Mouse (Mus musculus) liver, embryonic 16.5 days (tissue): ENCODE measurements at regions not wholly inside any gene's neighbourhood (a gene's known extent, or its start where the extent isn't known, plus 50 kb on each side); places are given as distances from the start of the nearest gene placed in this dataset.

Experiments used
- ATAC-seq: fragments of 200-750 bp; cut with Nextera tagmentation; 2 replicates; pipeline ENCODE4 v1.8.0; 2017; ENCODE audit warnings: low read depth, mild to moderate bottlenecking, moderate number of reproducible peaks, moderate library complexity
- H3K27ac ChIP-seq: fragments of 300-500 bp; sonication (generic); 2 replicates; pipeline ENCODE4 v1.5.1; 2014; ENCODE audit warnings: mild to moderate bottlenecking, low read length
- H3K27me3 ChIP-seq: fragments of 300-500 bp; sonication (generic); 2 replicates; pipeline ENCODE4 v1.6.1; 2014; ENCODE audit warnings: low read depth, low read length, mixed read lengths; ENCODE audit not compliant: control insufficient read depth, insufficient read depth
- H3K36me3 ChIP-seq: fragments of 300-500 bp; sonication (generic); 2 replicates; pipeline ENCODE4 v1.6.1; 2014; ENCODE audit warnings: mild to moderate bottlenecking; ENCODE audit not compliant: control insufficient read depth, insufficient read depth
- H3K4me1 ChIP-seq: fragments of 300-500 bp; sonication (generic); 2 replicates; pipeline ENCODE4 v1.6.1; 2014; ENCODE audit warnings: low read depth, low read length, mixed read lengths; ENCODE audit not compliant: control insufficient read depth
- H3K4me2 ChIP-seq: fragments of 300-500 bp; sonication (generic); 2 replicates; pipeline ENCODE4 v1.6.1; 2014; ENCODE audit warnings: low read depth, low read length, mixed read lengths
- H3K4me3 ChIP-seq: fragments of 300-500 bp; sonication (generic); 2 replicates; pipeline ENCODE4 v1.5.1; 2014; ENCODE audit warnings: low read depth, mild to moderate bottlenecking, low read length
- H3K9ac ChIP-seq: fragments of 300-500 bp; sonication (generic); 2 replicates; pipeline ENCODE4 v1.6.1; 2014; ENCODE audit warnings: low read depth, low read length
- H3K9me3 ChIP-seq: fragments of 300-500 bp; sonication (generic); replicated peaks from 2 replicates; pipeline ENCODE4 v1.6.1; 2016; ENCODE audit warnings: low read length; ENCODE audit not compliant: control insufficient read depth
- WGBS: fragments of 180-500 bp; shearing (Covaris S2); extraction: QIAGEN DNeasy Blood & Tissue Kit; methylation state at CpG from one replicate; pipeline ENCODE4 v1.1.7; 2014; ENCODE audit not compliant: insufficient replicate concordance; 5-methylcytosine and 5-hydroxymethylcytosine counted together

GRCm38 (mm10) chr13:43852888-43853287 lies 68.3 kb downstream of the Cd83 start:
- ATAC-seq, result no peak
- no peaks in the 10 kb centered on the region for H3K27me3 ChIP-seq
- H3K9ac ChIP-seq, result no peak overlapping the region

GRCm38 (mm10) chr13:43854973-43855372 lies 70.4 kb downstream of the Cd83 start:
- H3K9ac ChIP-seq, result no peak overlapping the region
- 82% methylated on average over 2 of the region's 2 CpGs for WGBS
- no peaks in the 10 kb centered on the region for H3K9me3 ChIP-seq
- H3K36me3 ChIP-seq, result no peaks in the 10 kb centered on the region
- H3K4me2 ChIP-seq, result no peak overlapping the region
- ATAC-seq, result no peak
- no peak overlapping the region for H3K27ac ChIP-seq
- no peaks in the 10 kb centered on the region for H3K4me1 ChIP-seq
- H3K4me3 ChIP-seq, result no peak overlapping the region
- H3K27me3 ChIP-seq, result no peaks in the 10 kb centered on the region

More at GRCm38 (mm10) chr13:43852888-43853287, 68.3 kb downstream of the Cd83 start:
- WGBS, result 42% methylated on average over 1 of the region's 1 CpGs
- Histone ChIP-seq H3K4me1 (no peaks in the 10 kb centered on the region), H3K4me3 (no peak overlapping the region), H3K4me2 (no peak overlapping the region), H3K27ac (no peak overlapping the region), H3K36me3 (no peaks in the 10 kb centered on the region), H3K9me3 (no peaks in the 10 kb centered on the region)

GRCm38 (mm10) chr13:43860932-43861331 lies 76.4 kb downstream of the Cd83 start:
- Histone ChIP-seq H3K4me1 (no peaks in the 10 kb centered on the region; the same call in none of the 2 replicates), H3K9ac (no peak overlapping the region), H3K4me2 (no peak overlapping the region), H3K4me3 (no peak overlapping the region), H3K27ac (no peak overlapping the region), H3K9me3 (no peaks in the 10 kb centered on the region), H3K36me3 (no peaks in the 10 kb centered on the region), H3K27me3 (no peaks in the 10 kb centered on the region)
- 26% methylated on average over 4 of the region's 4 CpGs for WGBS
- no peak for ATAC-seq

GRCm38 (mm10) chr13:43861424-43861823 lies 76.8 kb downstream of the Cd83 start:
- no peaks in the 10 kb centered on the region for H3K9me3 ChIP-seq
- WGBS, result 49% methylated on average over 7 of the region's 7 CpGs
- no peaks in the 10 kb centered on the region for H3K27me3 ChIP-seq
- H3K36me3 ChIP-seq, result no peaks in the 10 kb centered on the region
- ATAC-seq, result no peak
- no peak overlapping the region for H3K27ac ChIP-seq
- no peak overlapping the region for H3K9ac ChIP-seq
- H3K4me3 ChIP-seq, result no peak overlapping the region
- H3K4me1 ChIP-seq, result no peaks in the 10 kb centered on the region; the same call in none of the 2 replicates
- no peak overlapping the region for H3K4me2 ChIP-seq

GRCm38 (mm10) chr13:43862056-43862455 lies 77.5 kb downstream of the Cd83 start:
- H3K9me3 ChIP-seq, result no peaks in the 10 kb centered on the region
- H3K27ac ChIP-seq, result no peak overlapping the region
- H3K36me3 ChIP-seq, result no peaks in the 10 kb centered on the region
- no peak for ATAC-seq
- no peak overlapping the region for H3K4me3 ChIP-seq
- 56% methylated on average over 5 of the region's 5 CpGs for WGBS
- no peaks in the 10 kb centered on the region; the same call in none of the 2 replicates for H3K4me1 ChIP-seq
- H3K27me3 ChIP-seq, result no peaks in the 10 kb centered on the region
- H3K9ac ChIP-seq, result no peak overlapping the region
- no peak overlapping the region for H3K4me2 ChIP-seq

GRCm38 (mm10) chr13:43862586-43862985 lies 78.0 kb downstream of the Cd83 start:
- H3K9ac ChIP-seq, result no peak overlapping the region
- H3K4me2 ChIP-seq, result no peak overlapping the region
- ATAC-seq, result no peak
- H3K27me3 ChIP-seq, result no peaks in the 10 kb centered on the region
- H3K27ac ChIP-seq, result no peak overlapping the region
- H3K4me3 ChIP-seq, result no peak overlapping the region
- 71% methylated on average over 6 of the region's 6 CpGs for WGBS
- no peaks in the 10 kb centered on the region for H3K9me3 ChIP-seq
- H3K36me3 ChIP-seq, result no peaks in the 10 kb centered on the region
- H3K4me1 ChIP-seq, result no peaks in the 10 kb centered on the region; the same call in none of the 2 replicates

GRCm38 (mm10) chr13:43863581-43864100 lies 79.1 kb downstream of the Cd83 start:
- H3K9ac ChIP-seq, result no peak overlapping the region
- H3K4me2 ChIP-seq, result no peak overlapping the region
- WGBS, result 60% methylated on average over 7 of the region's 7 CpGs
- H3K27me3 ChIP-seq, result no peaks in the 10 kb centered on the region
- H3K4me3 ChIP-seq, result no peak overlapping the region
- H3K36me3 ChIP-seq, result no peaks in the 10 kb centered on the region
- no peak for ATAC-seq
- no peaks in the 10 kb centered on the region; the same call in none of the 2 replicates for H3K4me1 ChIP-seq
- no peak overlapping the region for H3K27ac ChIP-seq
- no peaks in the 10 kb centered on the region for H3K9me3 ChIP-seq

GRCm38 (mm10) chr13:43864153-43864861 lies 79.7 kb downstream of the Cd83 start:
- peak overlapping the region; percentile 64 for H3K4me2 ChIP-seq
- peak overlapping the region; percentile 32 for H3K4me3 ChIP-seq
- no peaks in the 10 kb centered on the region; the same call in none of the 2 replicates for H3K4me1 ChIP-seq
- H3K9me3 ChIP-seq, result no peaks in the 10 kb centered on the region
- H3K36me3 ChIP-seq, result no peaks in the 10 kb centered on the region
- 2% methylated on average over 35 of the region's 35 CpGs for WGBS
- H3K9ac ChIP-seq, result peak overlapping the region; percentile 34; the same call in 1 of the 2 replicates
- H3K27ac ChIP-seq, result no peak overlapping the region
- no peaks in the 10 kb centered on the region for H3K27me3 ChIP-seq
- ATAC-seq, result peak; percentile 97

GRCm38 (mm10) chr13:43865036-43865435 lies 80.5 kb downstream of the Cd83 start:
- no peak for ATAC-seq
- H3K4me1 ChIP-seq, result no peaks in the 10 kb centered on the region; the same call in none of the 2 replicates
- H3K9ac ChIP-seq, result no peak overlapping the region
- no peaks in the 10 kb centered on the region for H3K27me3 ChIP-seq
- H3K9me3 ChIP-seq, result no peaks in the 10 kb centered on the region
- H3K4me2 ChIP-seq, result peak overlapping the region; percentile 64
- WGBS, result 12% methylated on average over 20 of the region's 20 CpGs
- no peaks in the 10 kb centered on the region for H3K36me3 ChIP-seq
- H3K27ac ChIP-seq, result no peak overlapping the region
- peak overlapping the region; percentile 32 for H3K4me3 ChIP-seq
